Mouse (Mus musculus) lung, postnatal 0 days (tissue): ENCODE results near the gene 1700017B05Rik.

Source experiments
- CTCF ChIP-seq: IDR thresholded peaks from 2 replicates; pipeline ENCODE4 v1.5.1; 2016; ENCODE audit warnings: antibody characterized with exemption, mild to moderate bottlenecking
- EP300 ChIP-seq: IDR thresholded peaks from 2 replicates; pipeline ENCODE4 v1.6.1; 2016; ENCODE audit warnings: antibody characterized with exemption, mild to moderate bottlenecking, control low read depth

GRCm38 (mm10) chr9:57276311-57276710 is 13.9 kb upstream of the 1700017B05Rik start:
- TF ChIP-seq EP300, result no peak
- TF ChIP-seq CTCF, result no peak
